In the genomic region with DNA sequence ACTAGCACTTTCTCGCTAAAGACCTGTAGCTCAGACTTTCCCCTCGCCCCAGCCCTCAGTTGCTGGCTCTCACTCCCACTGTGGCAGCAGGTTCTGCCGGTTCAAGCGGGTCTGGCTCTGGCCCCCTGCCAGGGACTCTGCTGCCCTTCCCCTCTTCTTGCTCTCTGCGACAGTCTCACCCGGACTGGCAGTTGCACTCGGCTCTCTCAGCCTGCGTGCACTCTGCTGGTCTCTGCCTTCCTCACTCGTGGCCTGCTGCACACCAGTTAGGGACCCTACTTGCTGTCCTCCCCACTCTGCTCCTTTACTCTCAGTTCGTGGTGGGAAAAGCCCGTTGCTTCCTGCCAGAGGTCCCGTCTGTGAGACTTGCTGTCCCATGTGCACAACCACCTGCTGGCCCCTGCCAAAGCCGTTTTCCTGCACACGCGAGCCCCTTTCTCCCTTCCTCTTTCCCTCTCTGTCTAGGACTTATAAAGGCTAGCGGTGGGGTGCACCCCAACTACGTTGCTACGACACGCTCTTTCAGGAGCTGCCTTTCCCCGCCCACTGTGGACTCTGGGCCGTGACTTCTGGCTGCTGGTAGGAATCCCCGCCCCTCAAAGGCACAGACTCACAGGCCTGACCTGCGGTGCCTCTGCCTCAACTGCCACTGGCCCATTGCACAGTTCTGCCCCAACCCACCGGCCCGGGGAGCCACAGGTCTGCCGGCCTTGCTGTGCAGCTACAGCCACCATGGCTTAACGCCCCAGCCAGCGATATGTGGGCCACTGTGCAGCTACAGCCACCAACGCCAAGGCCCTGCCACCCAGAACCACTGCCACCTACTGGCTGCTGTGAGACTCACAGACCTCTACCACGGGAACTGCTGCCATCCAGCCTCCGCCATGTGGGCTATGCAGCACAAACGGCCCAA, we compare ENCODE assay signal across 8 mouse cellular contexts. TPM values are rescaled to one million over a fixed set of nuclear protein-coding genes. Genes with fewer than 3 reads are reported as not detected.
DNase-seq lines count a peak whose midpoint lies in the region; ATAC-seq lines count a peak whose summit lies in the region.

No protein-coding gene starts in this region.

- peak; percentile 96 for DNase-seq in R1 (ENCODE audit: low read depth, low spot score)
- peak; percentile 87 to 88 for DNase-seq in cerebellum, postnatal 36 days
- peak; percentile 72 to 78 for DNase-seq in frontal cortex, postnatal 36 days (ENCODE audit: low spot score in 2 of 2)
- DNase-seq in hindbrain, embryonic 14.5 days (ENCODE audit: low spot score), result peak; percentile 85
- peak; percentile 74 to 77 for DNase-seq in layer of hippocampus, postnatal 36 days
- peak; percentile 92 for DNase-seq in lung, postnatal 25 days (ENCODE audit: low spot score)
- DNase-seq in retina, adult 2 months (ENCODE audit: low read depth, low spot score), result peak; percentile 49
- peak; percentile 93 for DNase-seq in thymus, postnatal 25 days

- H3K9ac ChIP-seq in hindbrain, embryonic 14.5 days, result peak overlapping the region; percentile 58

- no peaks in the 10 kb centered on the region for H3K27me3 ChIP-seq in hindbrain, embryonic 14.5 days (ENCODE audit: control insufficient read depth, insufficient read depth, low read length)

- H3K4me3 ChIP-seq in hindbrain, embryonic 14.5 days (replicated peaks; ENCODE audit: low read length), result peak overlapping the region; percentile 48

- no peak overlapping the region for H3K27ac ChIP-seq in hindbrain, embryonic 14.5 days

- peak overlapping the region; percentile 75 for H3K4me2 ChIP-seq in hindbrain, embryonic 14.5 days (replicated peaks)

- 1% methylated on average over 32 of the region's 32 CpGs for WGBS in hindbrain, embryonic 14.5 days

- H3K36me3 ChIP-seq in hindbrain, embryonic 14.5 days (replicated peaks; ENCODE audit: control insufficient read depth, insufficient read depth), result no peaks in the 10 kb centered on the region

- ATAC-seq in hindbrain, embryonic 14.5 days (ENCODE audit: low FRiP score), result peak; percentile 96

- H3K4me1 ChIP-seq in hindbrain, embryonic 14.5 days (replicated peaks; ENCODE audit: control insufficient read depth, insufficient read depth, low read length), result peaks cover 7% of the 10 kb centered on the region; the same call in 1 of the 2 replicates

- no peaks in the 10 kb centered on the region for H3K9me3 ChIP-seq in hindbrain, embryonic 14.5 days (ENCODE audit: control insufficient read depth, low read length)

RNA-seq across cellular contexts. Expression of a gene that starts 20.3 kb away (rescaled TPM):
- 28.0 and 32.8 TPM in 2 replicates for polyA plus RNA-seq in hindbrain, embryonic 14.5 days (2014; fragmentation: Nextera tagmentation; extraction: Ambion mirVana)
- total RNA-seq in layer of hippocampus, postnatal 36 days (2021), result 10 to 100 TPM; 17.3 to 18.4 TPM
